Mouse (Mus musculus) liver, embryonic 14.5 days (tissue): Measurements from ENCODE around the gene Lmo3.

Experiments
- CTCF ChIP-seq: IDR thresholded peaks from 2 replicates; pipeline ENCODE4 v1.5.1; 2016; ENCODE audit warnings: antibody characterized with exemption, low read depth, control low read depth
- EP300 ChIP-seq: IDR thresholded peaks from 2 replicates; pipeline ENCODE4 v1.6.1; 2016; ENCODE audit warnings: antibody characterized with exemption, low read depth

DNA sequence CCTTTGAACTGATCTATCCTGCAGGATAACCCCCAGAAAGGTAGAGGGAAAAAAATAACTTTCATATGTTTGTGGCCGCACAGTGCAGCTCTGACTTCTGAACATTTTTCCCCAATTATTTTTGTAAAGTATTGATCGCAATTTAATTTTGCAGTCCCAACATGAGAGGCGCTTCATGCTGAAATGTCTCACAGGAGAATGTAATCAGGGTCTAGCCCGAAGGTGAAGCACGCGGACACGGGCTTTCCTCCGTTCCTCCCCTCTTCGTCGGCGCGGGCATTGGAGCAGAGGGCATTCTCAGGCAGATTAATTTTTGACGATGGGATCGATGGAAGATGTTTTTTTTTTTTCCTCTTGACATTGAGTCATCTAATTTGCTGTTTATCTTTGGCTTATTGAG lies 258.4 kb downstream of the Lmo3 start:
- TF ChIP-seq CTCF (no peak), EP300 (no peak)
